Mouse (Mus musculus) liver, embryonic 14.5 days (tissue): ENCODE measurements around the gene Sit1.

Experiments used
- CTCF ChIP-seq: IDR thresholded peaks from 2 replicates; pipeline ENCODE4 v1.5.1; 2016; ENCODE audit warnings: antibody characterized with exemption, low read depth, control low read depth
- EP300 ChIP-seq: IDR thresholded peaks from 2 replicates; pipeline ENCODE4 v1.6.1; 2016; ENCODE audit warnings: antibody characterized with exemption, low read depth

DNA sequence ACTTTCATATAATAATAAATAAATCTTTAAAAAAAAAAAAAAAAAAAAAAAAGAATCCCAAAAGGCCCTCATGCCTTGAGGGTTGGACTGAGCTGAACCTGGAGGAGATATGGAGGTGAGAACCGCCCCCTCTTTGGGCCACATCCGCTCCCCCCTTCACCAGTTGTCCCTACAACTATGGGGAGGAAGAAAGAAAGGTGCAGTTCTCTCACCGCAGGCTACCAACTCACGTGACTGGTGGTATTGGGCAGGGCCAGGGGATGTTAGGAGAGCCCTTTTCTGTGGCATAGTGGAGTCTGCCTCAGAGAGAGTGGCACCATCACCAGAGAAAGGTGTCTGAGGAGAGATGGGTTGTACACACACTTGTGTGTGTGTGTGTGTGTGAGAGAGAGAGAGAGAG lies 27.1 kb downstream of the Sit1 start:
- TF ChIP-seq CTCF: no peak
- TF ChIP-seq EP300: no peak
